Mouse (Mus musculus): ENCODE results near the gene Rgs16.

DNA sequence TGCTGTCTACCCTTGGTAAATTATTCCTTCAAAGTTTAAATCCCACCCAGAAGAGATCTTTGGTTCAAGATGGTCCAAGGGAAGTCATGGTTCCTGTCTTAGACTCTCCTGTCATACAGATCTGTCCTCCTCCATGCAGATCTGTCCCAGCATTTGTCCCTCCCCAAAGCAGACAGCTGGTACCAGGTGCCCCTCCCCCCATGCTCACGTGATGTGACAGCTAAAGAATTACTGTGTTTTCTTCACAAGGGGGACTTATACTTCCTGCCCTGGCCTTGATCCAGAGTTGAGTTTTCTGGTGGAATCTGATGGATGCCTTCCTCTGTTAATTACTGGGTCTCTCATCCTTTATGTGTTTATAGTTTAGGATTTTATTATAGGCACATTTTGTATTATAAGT is 8.4 kb downstream of the Rgs16 start:
- TF ChIP-seq CTCF (IDR thresholded peaks at IDR 0.05; ENCODE audit: extremely low read depth, insufficient read length, insufficient replicate concordance, low read depth, low read length) (no peak), POLR2A (IDR thresholded peaks at IDR 0.05; ENCODE audit: low read depth, low read length) (no peak)

All from small intestine, adult 2 months (tissue).